ENCODE assay signal across 7 mouse cellular contexts in the genomic region with DNA sequence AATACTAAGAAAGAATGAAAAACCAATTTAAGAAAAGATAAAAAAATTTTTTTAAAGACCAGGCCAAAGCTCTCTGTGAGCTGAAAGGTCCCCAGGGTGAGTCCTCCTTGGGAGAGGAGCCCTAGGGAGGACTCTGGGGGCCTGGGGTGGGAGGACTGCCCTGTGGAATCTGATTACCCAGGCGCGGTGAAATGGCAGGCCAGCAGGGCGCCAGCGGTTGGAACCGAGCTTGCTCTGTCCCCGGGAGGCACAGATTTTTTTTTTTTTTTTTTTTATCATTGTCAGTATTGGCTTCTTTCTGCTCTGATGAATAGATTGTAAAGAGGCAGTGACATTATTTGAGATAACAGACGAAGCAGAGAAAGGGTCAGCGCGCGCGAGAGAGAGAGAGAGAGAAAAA. TPM values are rescaled to one million over a fixed set of nuclear protein-coding genes. Genes with fewer than 3 reads are reported as not detected.
A peak's percentile ranks its signal among the peaks of the same experiment; 100 is the strongest.
DNase-seq lines count a peak whose midpoint lies in the region; ATAC-seq and TF ChIP-seq lines count a peak whose summit lies in the region.

No protein-coding gene starts in this region.

- H3K36me3 ChIP-seq in lung, embryonic 14.5 days (ENCODE audit: insufficient read depth), result no peaks in the 10 kb centered on the region
- H3K36me3 ChIP-seq in forebrain, postnatal 0 days (ENCODE audit: insufficient read depth), result no peaks in the 10 kb centered on the region
- no peaks in the 10 kb centered on the region for H3K36me3 ChIP-seq in limb, embryonic 14.5 days (ENCODE audit: control insufficient read depth, insufficient read depth, low read length)
- H3K36me3 ChIP-seq in stomach, embryonic 15.5 days, result no peaks in the 10 kb centered on the region

- H3K4me3 ChIP-seq in lung, embryonic 14.5 days (ENCODE audit: low read depth, low read length), result peak overlapping the region; percentile 27
- peak overlapping the region; percentile 20 for H3K4me3 ChIP-seq in forebrain, postnatal 0 days (ENCODE audit: low read depth, low read length)
- peak overlapping the region; percentile 32 for H3K4me3 ChIP-seq in limb, embryonic 14.5 days (replicated peaks; ENCODE audit: low read length)
- H3K4me3 ChIP-seq in stomach, embryonic 15.5 days (replicated peaks), result peak overlapping the region; percentile 27

- peaks cover 12% of the 10 kb centered on the region for H3K4me1 ChIP-seq in lung, embryonic 14.5 days (ENCODE audit: insufficient read depth)
- no peaks in the 10 kb centered on the region; the same call in 1 of the 2 replicates for H3K4me1 ChIP-seq in forebrain, postnatal 0 days (ENCODE audit: insufficient read depth)
- H3K4me1 ChIP-seq in limb, embryonic 14.5 days (ENCODE audit: control insufficient read depth, insufficient read depth, low read length), result peaks cover 10% of the 10 kb centered on the region; the same call in 1 of the 2 replicates
- peaks cover 22% of the 10 kb centered on the region for H3K4me1 ChIP-seq in stomach, embryonic 15.5 days

- H3K27me3 ChIP-seq in lung, embryonic 14.5 days (ENCODE audit: insufficient read depth, low read length), result no peaks in the 10 kb centered on the region
- H3K27me3 ChIP-seq in forebrain, postnatal 0 days (ENCODE audit: insufficient read depth, low read length), result peaks cover 4% of the 10 kb centered on the region
- H3K27me3 ChIP-seq in limb, embryonic 14.5 days (ENCODE audit: control insufficient read depth, insufficient read depth, low read length), result no peaks in the 10 kb centered on the region
- no peaks in the 10 kb centered on the region for H3K27me3 ChIP-seq in stomach, embryonic 15.5 days (replicated peaks)

- peak overlapping the region; percentile 29; the same call in 1 of the 2 replicates for H3K9ac ChIP-seq in lung, embryonic 14.5 days
- H3K9ac ChIP-seq in forebrain, postnatal 0 days, result no peak overlapping the region
- peak overlapping the region; percentile 50 for H3K9ac ChIP-seq in limb, embryonic 14.5 days (ENCODE audit: low read depth, low read length, severe bottlenecking)
- H3K9ac ChIP-seq in stomach, embryonic 15.5 days, result no peak overlapping the region

- peak overlapping the region; percentile 64 for H3K27ac ChIP-seq in lung, embryonic 14.5 days (ENCODE audit: low read depth)
- H3K27ac ChIP-seq in forebrain, postnatal 0 days (ENCODE audit: low read depth, low read length), result peak overlapping the region; percentile 29; the same call in 1 of the 2 replicates
- H3K27ac ChIP-seq in limb, embryonic 14.5 days (replicated peaks; ENCODE audit: low read depth, low read length), result no peak overlapping the region
- H3K27ac ChIP-seq in stomach, embryonic 15.5 days, result peak overlapping the region; percentile 76

- no peak for TF ChIP-seq CTCF in lung, embryonic 14.5 days (IDR thresholded peaks at IDR 0.05; ENCODE audit: low read depth)
- TF ChIP-seq CTCF in forebrain, postnatal 0 days (IDR thresholded peaks at IDR 0.05; ENCODE audit: low read depth), result no peak

- no peak for DNase-seq in lung, embryonic 14.5 days
- DNase-seq in lung, postnatal 25 days (ENCODE audit: low spot score), result no peak
- no peak for DNase-seq in forebrain, postnatal 0 days
- DNase-seq in limb, embryonic 14.5 days (ENCODE audit: low spot score), result no peak
- DNase-seq in frontal cortex, postnatal 14 days (ENCODE audit: low spot score in 2 of 2), result no peak
- DNase-seq in ovary, postnatal 14 days (ENCODE audit: low spot score), result no peak

- peak; percentile 60 for ATAC-seq in lung, embryonic 14.5 days (ENCODE audit: insufficient read depth)
- peak; percentile 23; the same call in 1 of the 2 replicates for ATAC-seq in forebrain, postnatal 0 days
- peak; percentile 46; the same call in 1 of the 2 replicates for ATAC-seq in limb, embryonic 14.5 days (ENCODE audit: low FRiP score, low read depth)
- ATAC-seq in stomach, embryonic 15.5 days (ENCODE audit: insufficient read depth, low FRiP score, low read depth), result no peak

- WGBS in lung, embryonic 14.5 days, result 3% methylated on average over 11 of the region's 11 CpGs
- 1% methylated on average over 11 of the region's 11 CpGs for WGBS in forebrain, postnatal 0 days
- under 1% methylated on average over 9 of the region's 11 CpGs for WGBS in limb, embryonic 14.5 days
- WGBS in stomach, embryonic 15.5 days, result 5% methylated on average over 11 of the region's 11 CpGs

- no peak for TF ChIP-seq POLR2A in limb, embryonic 14.5 days (IDR thresholded peaks at IDR 0.05; ENCODE audit: borderline replicate concordance, extremely low read depth, insufficient read depth, insufficient read length)

- H3K9me3 ChIP-seq in lung, embryonic 14.5 days (ENCODE audit: low read depth, low read length), result no peaks in the 10 kb centered on the region
- H3K9me3 ChIP-seq in forebrain, postnatal 0 days (ENCODE audit: low read length), result no peaks in the 10 kb centered on the region
- no peaks in the 10 kb centered on the region for H3K9me3 ChIP-seq in limb, embryonic 14.5 days (ENCODE audit: control insufficient read depth, low read length)
- H3K9me3 ChIP-seq in stomach, embryonic 15.5 days, result no peaks in the 10 kb centered on the region

- H3K4me2 ChIP-seq in lung, embryonic 14.5 days, result peak overlapping the region; percentile 54
- H3K4me2 ChIP-seq in forebrain, postnatal 0 days (ENCODE audit: low read depth), result peak overlapping the region; percentile 47
- H3K4me2 ChIP-seq in limb, embryonic 14.5 days (replicated peaks; ENCODE audit: low read depth, low read length, severe bottlenecking), result peak overlapping the region; percentile 53
- peak overlapping the region; percentile 52 for H3K4me2 ChIP-seq in stomach, embryonic 15.5 days

RNA-seq across cellular contexts. Expression of gene Mvk, which starts 22.9 kb away (rescaled TPM):
- 48.4 and 49.2 TPM in 2 replicates for polyA plus RNA-seq in lung, embryonic 14.5 days (2014; fragmentation: Nextera tagmentation; extraction: Ambion mirVana)
- 99.3 and 112 TPM in 2 replicates for total RNA-seq in forebrain, postnatal 0 days (2014; rRNA removed)
- polyA plus RNA-seq in forebrain, postnatal 0 days (2015; fragmentation: Nextera tagmentation; extraction: Ambion mirVana), result 59.0 and 65.7 TPM in 2 replicates
- 48.8 and 59.1 TPM in 2 replicates for polyA plus RNA-seq in limb, embryonic 14.5 days (2012; rRNA removed)
- polyA plus RNA-seq in limb, embryonic 14.5 days (2014; fragmentation: Nextera tagmentation; extraction: Ambion mirVana), result 55.2 and 57.0 TPM in 2 replicates
- polyA plus RNA-seq in stomach, embryonic 15.5 days (2015; fragmentation: Nextera tagmentation; extraction: Ambion mirVana), result 49.7 and 51.5 TPM in 2 replicates

RNA-seq across cellular contexts. Expression of gene Mmab, which starts 23.2 kb away (rescaled TPM):
- 30.4 and 32.4 TPM in 2 replicates for polyA plus RNA-seq in lung, embryonic 14.5 days (2014; fragmentation: Nextera tagmentation; extraction: Ambion mirVana)
- total RNA-seq in forebrain, postnatal 0 days (2014; rRNA removed), result 26.2 and 26.8 TPM in 2 replicates
- 22.7 and 28.6 TPM in 2 replicates for polyA plus RNA-seq in forebrain, postnatal 0 days (2015; fragmentation: Nextera tagmentation; extraction: Ambion mirVana)
- 41.3 and 41.6 TPM in 2 replicates for polyA plus RNA-seq in limb, embryonic 14.5 days (2012; rRNA removed)
- polyA plus RNA-seq in limb, embryonic 14.5 days (2014; fragmentation: Nextera tagmentation; extraction: Ambion mirVana), result 29.4 and 30.4 TPM in 2 replicates
- polyA plus RNA-seq in stomach, embryonic 15.5 days (2015; fragmentation: Nextera tagmentation; extraction: Ambion mirVana), result 28.8 and 29.8 TPM in 2 replicates

Comparison
In these comparisons a context has a peak if more than half of its experiments do, and no peak if none do; other contexts are left out.
1. H3K9ac ChIP-seq: peak in lung, embryonic 14.5 days (single experiment) and limb, embryonic 14.5 days (single experiment); none in forebrain, postnatal 0 days (single experiment) and stomach, embryonic 15.5 days (single experiment).
2. Peak in every context shown above with its lines, with median percentiles within 50 percentile points of each other: H3K4me2 ChIP-seq and H3K4me3 ChIP-seq.